Mouse (Mus musculus): ENCODE measurements around the gene Hand2.

Hand2 gene

DNA sequence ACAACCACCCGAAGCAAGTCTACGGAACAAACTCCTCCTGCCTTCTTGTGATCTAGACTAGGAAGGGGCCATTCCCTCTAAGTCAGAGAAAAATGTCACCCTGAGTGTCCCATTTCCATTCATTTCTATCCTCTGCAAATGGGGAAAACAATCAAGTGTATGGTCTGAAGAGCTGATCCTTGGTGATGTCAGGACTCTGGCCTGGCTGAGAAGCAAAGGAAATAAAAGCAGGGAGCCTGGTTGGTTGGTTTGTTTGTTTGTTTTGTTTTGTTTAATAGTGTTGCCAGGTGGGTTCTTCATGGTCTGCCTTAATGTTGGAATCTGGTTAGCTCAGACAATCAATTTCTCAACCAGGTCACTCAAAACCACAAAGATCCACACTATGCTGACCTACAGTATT lies 9.3 kb downstream of the Hand2 start:
- no peak for DNase-seq (ENCODE audit: low read depth, low spot score)
- Histone ChIP-seq H3K36me3 (ENCODE audit: control insufficient read depth, insufficient read depth, low read length, poor library complexity, severe bottlenecking) (no peaks in the 10 kb centered on the region), H3K27me3 (ENCODE audit: control insufficient read depth, insufficient read depth, low read length, poor library complexity, severe bottlenecking) (no peaks in the 10 kb centered on the region; the same call in 1 of the 2 replicates)

GRCm38 (mm10) chr8:57331727-57332630 lies 11.2 kb downstream of the Hand2 start:
- Histone ChIP-seq H3K36me3 (ENCODE audit: control insufficient read depth, insufficient read depth, low read length, poor library complexity, severe bottlenecking) (no peaks in the 10 kb centered on the region), H3K27me3 (ENCODE audit: control insufficient read depth, insufficient read depth, low read length, poor library complexity, severe bottlenecking) (no peaks in the 10 kb centered on the region)
- DNase-seq (ENCODE audit: low read depth, low spot score), result no peak

GRCm38 (mm10) chr8:57332676-57333482 lies 12.1 kb downstream of the Hand2 start:
- DNase-seq (ENCODE audit: low read depth, low spot score), result no peak
- Histone ChIP-seq H3K27me3 (ENCODE audit: control insufficient read depth, insufficient read depth, low read length, poor library complexity, severe bottlenecking) (no peaks in the 10 kb centered on the region), H3K36me3 (ENCODE audit: control insufficient read depth, insufficient read depth, low read length, poor library complexity, severe bottlenecking) (no peaks in the 10 kb centered on the region)

GRCm38 (mm10) chr8:57333483-57333770 lies 12.6 kb downstream of the Hand2 start:
- no peaks in the 10 kb centered on the region for H3K36me3 ChIP-seq (ENCODE audit: control insufficient read depth, insufficient read depth, low read length, poor library complexity, severe bottlenecking)
- no peaks in the 10 kb centered on the region for H3K27me3 ChIP-seq (ENCODE audit: control insufficient read depth, insufficient read depth, low read length, poor library complexity, severe bottlenecking)
- no peak for DNase-seq (ENCODE audit: low read depth, low spot score)

DNA sequence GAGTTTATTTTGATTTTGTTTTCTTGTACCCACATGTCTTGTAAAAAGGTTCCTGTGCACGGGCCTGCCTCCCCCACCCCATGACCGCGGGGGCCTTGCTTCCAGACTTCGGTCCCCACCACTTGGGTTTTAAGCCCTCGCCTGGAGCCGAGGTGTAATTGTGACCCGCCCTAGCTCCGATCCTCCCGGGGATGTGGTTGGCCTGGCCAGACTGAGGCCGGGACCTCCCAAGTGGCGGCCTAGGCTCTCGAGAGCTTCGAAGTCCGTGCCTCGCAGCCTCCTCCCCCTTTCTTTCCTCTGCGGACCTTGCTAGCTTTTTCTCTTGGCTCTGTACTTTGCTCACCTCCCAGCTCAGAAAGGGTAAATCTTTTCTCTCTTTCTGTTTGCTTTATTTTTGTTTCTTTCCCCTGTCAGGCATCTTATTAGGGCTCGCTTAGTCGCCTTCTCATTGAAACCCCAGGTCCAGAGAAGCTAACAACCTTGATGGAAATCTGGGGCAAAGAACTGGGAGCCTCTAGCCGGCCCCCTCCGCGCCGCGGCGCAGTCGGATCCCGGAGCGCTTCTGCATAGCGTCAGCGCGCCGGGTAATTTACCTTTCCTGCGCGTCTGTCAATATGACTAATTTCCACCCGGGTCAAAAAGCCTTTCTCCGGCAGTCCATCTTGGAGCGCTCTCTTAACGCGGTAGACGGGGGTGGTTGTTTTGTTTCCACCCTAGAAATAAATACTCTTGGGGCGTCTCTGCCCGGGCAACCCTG lies 13.2 kb downstream of the Hand2 start:
- Histone ChIP-seq H3K27me3 (ENCODE audit: control insufficient read depth, insufficient read depth, low read length, poor library complexity, severe bottlenecking) (no peaks in the 10 kb centered on the region), H3K36me3 (ENCODE audit: control insufficient read depth, insufficient read depth, low read length, poor library complexity, severe bottlenecking) (no peaks in the 10 kb centered on the region)
- no peak for DNase-seq (ENCODE audit: low read depth, low spot score)

DNA sequence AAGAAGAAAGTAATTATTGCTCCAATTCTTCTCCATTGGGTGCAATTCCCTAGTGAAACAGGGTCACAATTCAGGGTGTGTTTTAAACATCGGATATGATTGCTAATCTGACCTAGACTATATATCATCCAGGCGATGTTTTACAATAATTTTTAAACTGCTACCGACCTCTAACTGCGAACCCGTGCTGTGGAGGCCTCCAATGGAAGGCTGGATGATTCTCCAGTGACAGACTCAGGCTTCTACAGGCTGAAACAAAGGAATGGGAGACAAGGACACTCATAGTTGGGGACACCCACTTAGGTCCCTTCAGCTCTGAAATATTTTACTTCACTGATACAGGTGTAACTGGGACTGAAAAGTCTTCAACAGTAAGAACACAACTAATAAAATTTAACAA lies 13.9 kb downstream of the Hand2 start:
- H3K36me3 ChIP-seq (ENCODE audit: control insufficient read depth, insufficient read depth, low read length, poor library complexity, severe bottlenecking), result no peaks in the 10 kb centered on the region
- no peaks in the 10 kb centered on the region for H3K27me3 ChIP-seq (ENCODE audit: control insufficient read depth, insufficient read depth, low read length, poor library complexity, severe bottlenecking)
- DNase-seq (ENCODE audit: low read depth, low spot score), result no peak

DNA sequence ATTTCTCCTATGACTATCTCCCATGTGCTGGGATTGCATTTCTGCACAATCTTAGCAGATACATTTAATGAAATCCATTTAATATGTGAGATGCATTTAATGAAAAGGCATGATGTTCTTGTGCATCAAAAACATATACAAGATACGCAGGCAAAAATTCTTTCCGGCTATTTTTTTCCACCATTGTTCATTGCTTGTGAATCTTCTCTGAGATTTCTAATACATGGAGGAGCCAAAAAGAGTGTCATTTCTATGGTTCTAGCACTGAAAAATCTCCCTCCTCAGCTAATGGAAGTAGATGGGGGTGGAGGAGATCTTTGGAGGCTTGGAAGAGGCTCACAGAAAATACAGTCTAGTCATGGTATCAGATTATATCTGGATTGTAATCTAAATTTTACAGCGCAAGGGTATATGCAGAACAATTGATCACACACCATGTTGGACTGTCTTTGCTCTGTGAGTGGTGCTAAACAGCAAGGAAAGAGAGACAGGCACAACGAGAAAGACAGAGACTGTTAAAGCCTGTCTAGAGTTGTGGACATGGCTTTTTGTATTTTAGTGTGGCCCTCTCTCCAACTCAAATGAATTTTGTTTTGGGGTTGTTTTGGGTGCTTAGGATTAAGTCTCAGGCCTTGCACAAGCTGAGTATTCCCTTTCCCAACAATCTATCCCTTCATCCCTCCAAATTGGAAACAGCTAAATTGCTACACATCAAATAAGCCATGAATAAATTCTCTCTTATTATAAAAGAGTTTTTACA lies 16.7 kb downstream of the Hand2 start:
- DNase-seq (ENCODE audit: low read depth, low spot score), result no peak
- Histone ChIP-seq H3K36me3 (ENCODE audit: control insufficient read depth, insufficient read depth, low read length, poor library complexity, severe bottlenecking) (no peaks in the 10 kb centered on the region), H3K27me3 (ENCODE audit: control insufficient read depth, insufficient read depth, low read length, poor library complexity, severe bottlenecking) (no peaks in the 10 kb centered on the region)

- no peak for DNase-seq (ENCODE audit: low read depth, low spot score)
- H3K36me3 ChIP-seq (ENCODE audit: control insufficient read depth, insufficient read depth, low read length, poor library complexity, severe bottlenecking), result no peaks in the 10 kb centered on the region
- no peaks in the 10 kb centered on the region for H3K27me3 ChIP-seq (ENCODE audit: control insufficient read depth, insufficient read depth, low read length, poor library complexity, severe bottlenecking)
Measured at GRCm38 (mm10) chr8:57339711-57340650, 19.2 kb downstream of the Hand2 start.

- no peak for DNase-seq (ENCODE audit: low read depth, low spot score)
- Histone ChIP-seq H3K27me3 (ENCODE audit: control insufficient read depth, insufficient read depth, low read length, poor library complexity, severe bottlenecking) (no peaks in the 10 kb centered on the region), H3K36me3 (ENCODE audit: control insufficient read depth, insufficient read depth, low read length, poor library complexity, severe bottlenecking) (no peaks in the 10 kb centered on the region)
Measured at GRCm38 (mm10) chr8:57340840-57341540, 20.2 kb downstream of the Hand2 start.

GRCm38 (mm10) chr8:57341541-57341840 lies 20.7 kb downstream of the Hand2 start:
- Histone ChIP-seq H3K27me3 (ENCODE audit: control insufficient read depth, insufficient read depth, low read length, poor library complexity, severe bottlenecking) (no peaks in the 10 kb centered on the region), H3K36me3 (ENCODE audit: control insufficient read depth, insufficient read depth, low read length, poor library complexity, severe bottlenecking) (no peaks in the 10 kb centered on the region)
- no peak for DNase-seq (ENCODE audit: low read depth, low spot score)

GRCm38 (mm10) chr8:57342386-57343090 lies 21.8 kb downstream of the Hand2 start:
- Histone ChIP-seq H3K27me3 (ENCODE audit: control insufficient read depth, insufficient read depth, low read length, poor library complexity, severe bottlenecking) (no peaks in the 10 kb centered on the region), H3K36me3 (ENCODE audit: control insufficient read depth, insufficient read depth, low read length, poor library complexity, severe bottlenecking) (no peaks in the 10 kb centered on the region)
- DNase-seq (ENCODE audit: low read depth, low spot score), result no peak

GRCm38 (mm10) chr8:57343731-57344315 lies 23.0 kb downstream of the Hand2 start:
- no peaks in the 10 kb centered on the region for H3K36me3 ChIP-seq (ENCODE audit: control insufficient read depth, insufficient read depth, low read length, poor library complexity, severe bottlenecking)
- no peaks in the 10 kb centered on the region for H3K27me3 ChIP-seq (ENCODE audit: control insufficient read depth, insufficient read depth, low read length, poor library complexity, severe bottlenecking)
- DNase-seq (ENCODE audit: low read depth, low spot score), result no peak
